Comparison of ENCODE assay signal across 8 mouse cellular contexts in the genomic region with DNA sequence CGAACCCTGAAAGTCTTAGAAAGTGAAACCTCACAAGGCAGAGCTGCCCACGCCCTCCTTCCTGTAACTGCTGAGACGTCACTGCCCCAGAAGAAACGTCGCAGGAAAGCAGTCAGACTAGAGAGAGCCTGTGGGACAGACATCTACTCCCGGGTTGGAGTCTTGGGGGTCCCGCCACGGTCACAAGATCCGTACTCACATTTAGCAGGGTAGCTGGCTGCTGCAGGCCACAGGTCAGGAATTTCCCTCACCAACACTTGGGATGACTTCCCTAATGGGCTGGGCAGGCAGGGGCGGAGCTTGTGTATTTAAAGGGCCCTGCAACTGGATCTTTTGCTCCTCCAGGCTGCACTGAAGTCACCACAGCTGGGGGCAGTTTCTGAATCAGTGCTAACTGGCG. TPM values are rescaled to one million over a fixed set of nuclear protein-coding genes. Genes with fewer than 3 reads are reported as not detected.
DNase-seq lines count a peak whose midpoint lies in the region; ATAC-seq and TF ChIP-seq lines count a peak whose summit lies in the region.

TSS of gene Mvp (minus strand) at position 302 of the 400 bp plus-strand sequence.

- H3K4me3 ChIP-seq in layer of hippocampus, adult 2 months, result peak within 1 kb of the TSS; percentile 56
- H3K4me3 ChIP-seq in forebrain, embryonic 15.5 days, result peak within 1 kb of the TSS; percentile 6; the same call in 1 of the 2 replicates
- peak within 1 kb of the TSS; percentile 68 for H3K4me3 ChIP-seq in limb, embryonic 12.5 days (replicated peaks)
- H3K4me3 ChIP-seq in midbrain, embryonic 13.5 days (replicated peaks), result peak within 1 kb of the TSS; percentile 80

- peaks cover 44% of the 10 kb centered on the region for H3K4me1 ChIP-seq in forebrain, embryonic 15.5 days
- peaks cover 41% of the 10 kb centered on the region for H3K4me1 ChIP-seq in limb, embryonic 12.5 days (replicated peaks)
- H3K4me1 ChIP-seq in midbrain, embryonic 13.5 days (replicated peaks), result peaks cover 48% of the 10 kb centered on the region

- TF ChIP-seq CTCF in layer of hippocampus, adult 2 months (conservative IDR thresholded peaks at IDR 0.05), result no peak

- no peak for ATAC-seq in forebrain, embryonic 15.5 days (replicated peaks)
- ATAC-seq in hematopoietic stem cell, adult 5-6 weeks (replicated peaks in 1 of 2; ENCODE audit: insufficient read depth in 1 of 2, low FRiP score in 2 of 2, low TSS enrichment in 1 of 2, low read depth in 1 of 2, poor library complexity in 2 of 2, severe bottlenecking in 2 of 2), result peak in 1 of 2 experiments; percentile 49; a peak in 2 of 4 replicates
- no peak for ATAC-seq in limb, embryonic 12.5 days (ENCODE audit: insufficient number of reproducible peaks, insufficient read depth, low FRiP score, low TSS enrichment, low read depth)
- ATAC-seq in midbrain, embryonic 13.5 days, result no peak

- H3K27me3 ChIP-seq in forebrain, embryonic 15.5 days, result no peaks in the 10 kb centered on the region
- no peaks in the 10 kb centered on the region for H3K27me3 ChIP-seq in limb, embryonic 12.5 days
- H3K27me3 ChIP-seq in midbrain, embryonic 13.5 days, result no peaks in the 10 kb centered on the region

- WGBS in forebrain, embryonic 15.5 days, result 76% methylated on average over 11 of the region's 11 CpGs
- 47% methylated on average over 11 of the region's 11 CpGs for WGBS in limb, embryonic 12.5 days
- WGBS in midbrain, embryonic 13.5 days, result 81% methylated on average over 11 of the region's 11 CpGs

- H3K9ac ChIP-seq in forebrain, embryonic 15.5 days (replicated peaks), result no peak within 1 kb of the TSS
- peak within 1 kb of the TSS; percentile 9; the same call in 1 of the 2 replicates for H3K9ac ChIP-seq in limb, embryonic 12.5 days (replicated peaks)
- peak within 1 kb of the TSS; percentile 42 for H3K9ac ChIP-seq in midbrain, embryonic 13.5 days (replicated peaks)

- no peaks in the 10 kb centered on the region for H3K9me3 ChIP-seq in forebrain, embryonic 15.5 days
- H3K9me3 ChIP-seq in limb, embryonic 12.5 days, result no peaks in the 10 kb centered on the region
- no peaks in the 10 kb centered on the region for H3K9me3 ChIP-seq in midbrain, embryonic 13.5 days

- H3K27ac ChIP-seq in layer of hippocampus, adult 2 months, result peak within 1 kb of the TSS; percentile 99
- peak within 1 kb of the TSS; percentile 98; the same call in 1 of the 2 replicates for H3K27ac ChIP-seq in forebrain, embryonic 15.5 days (replicated peaks)
- 0 out of 2 replicates have a peak within 1 kb of the TSS, but pooled peaks have one; percentile 41 for H3K27ac ChIP-seq in limb, embryonic 12.5 days
- H3K27ac ChIP-seq in midbrain, embryonic 13.5 days, result no peak within 1 kb of the TSS

- H3K4me2 ChIP-seq in forebrain, embryonic 15.5 days (replicated peaks), result peak within 1 kb of the TSS; percentile 7; the same call in 1 of the 2 replicates
- H3K4me2 ChIP-seq in limb, embryonic 12.5 days, result peak within 1 kb of the TSS; percentile 92
- peak within 1 kb of the TSS; percentile 89 for H3K4me2 ChIP-seq in midbrain, embryonic 13.5 days (replicated peaks)

- peaks cover 17% of the 10 kb centered on the region for H3K36me3 ChIP-seq in forebrain, embryonic 15.5 days
- H3K36me3 ChIP-seq in limb, embryonic 12.5 days, result peaks cover 42% of the 10 kb centered on the region
- H3K36me3 ChIP-seq in midbrain, embryonic 13.5 days, result peaks cover 38% of the 10 kb centered on the region

- no peak for DNase-seq in layer of hippocampus, adult 2 months (ENCODE audit: low spot score in 2 of 2)
- DNase-seq in layer of hippocampus, postnatal 10 days (ENCODE audit: low spot score in 2 of 2), result no peak
- DNase-seq in cerebellum, adult 18-20 months, result peak; percentile 70 to 73
- peak; percentile 59 for DNase-seq in thymus, postnatal 0 days (ENCODE audit: low spot score)

RNA-seq across cellular contexts. Expression of gene Mvp, which starts in this region (rescaled TPM):
- 10 to 100 TPM in 1 of 2 experiments, 1 to 10 TPM in 1; 8.0 to 10.1 TPM for total RNA-seq in layer of hippocampus, adult 2 months (2021)
- total RNA-seq in layer of hippocampus, postnatal 10 days (2021), result 1 to 10 TPM; 5.6 to 6.2 TPM
- 3.0 and 3.5 TPM in 2 replicates for polyA plus RNA-seq in forebrain, embryonic 15.5 days (2015; fragmentation: Nextera tagmentation; extraction: Ambion mirVana)
- 26.2 and 39.0 TPM in 2 replicates for total RNA-seq in hematopoietic stem cell, adult 5-6 weeks (2017)
- 4.1 and 4.6 TPM in 2 replicates for polyA plus RNA-seq in limb, embryonic 12.5 days (2016; fragmentation: Nextera tagmentation; extraction: Ambion mirVana)
- polyA plus RNA-seq in midbrain, embryonic 13.5 days (2015; fragmentation: Nextera tagmentation; extraction: Ambion mirVana), result 3.0 and 3.7 TPM in 2 replicates
- polyA plus RNA-seq in thymus, postnatal 0 days (2015; fragmentation: Nextera tagmentation; extraction: Ambion mirVana), result 29.8 and 32.5 TPM in 2 replicates

Comparison
In these comparisons a context has a peak if more than half of its experiments do, and no peak if none do; other contexts are left out.
1. DNase-seq: peak in cerebellum, adult 18-20 months (2 of 2) and thymus, postnatal 0 days (single experiment); none in layer of hippocampus, adult 2 months (0 of 2) and layer of hippocampus, postnatal 10 days (0 of 2).
2. H3K4me3 ChIP-seq: peak in every context shown above with its lines; median percentile 80 in midbrain, embryonic 13.5 days; 68 in limb, embryonic 12.5 days; 56 in layer of hippocampus, adult 2 months; 6 in forebrain, embryonic 15.5 days.
3. H3K4me2 ChIP-seq: peak in every context shown above with its lines; median percentile 92 in limb, embryonic 12.5 days; 89 in midbrain, embryonic 13.5 days; 7 in forebrain, embryonic 15.5 days.